Mouse (Mus musculus) bone marrow, adult 2 months (tissue): ENCODE measurements around the gene Mzf1.

ENCODE experiments used
- CTCF ChIP-seq: fragments of 200-500 bp; IDR thresholded peaks from 2 replicates; pipeline ENCODE4 v1.5.1; 2011; ENCODE audit warnings: low read length, control low read depth; ENCODE audit not compliant: control insufficient read depth, insufficient read depth
- POLR2A ChIP-seq: fragments of 200-500 bp; IDR thresholded peaks from 2 replicates; pipeline ENCODE4 v1.6.1; 2011; ENCODE audit warnings: low read depth, mild to moderate bottlenecking, control low read depth, low read length, borderline replicate concordance; ENCODE audit not compliant: control insufficient read depth

- no peak for TF ChIP-seq CTCF
- TF ChIP-seq POLR2A, result no peak
Measured at GRCm38 (mm10) chr7:13014275-13014839, 40.2 kb downstream of the Mzf1 start.
